Mouse (Mus musculus): ENCODE measurements around the gene Syn2. TPM values are rescaled to one million over a fixed set of nuclear protein-coding genes. Genes with fewer than 3 reads are reported as not detected.
A peak's percentile ranks its signal among the peaks of the same experiment; 100 is the strongest.

Gene Syn2
- polyA plus RNA-seq, 1 experiment from 2014 or later, result 33.7 TPM

GRCm38 (mm10) chr6:115279639-115280038 lies 144.9 kb downstream of the Syn2 start:
- Histone ChIP-seq H3K36me3 (no peaks in the 10 kb centered on the region; the same call in 1 of the 2 replicates), H3K9ac (no peak overlapping the region), H3K9me3 (no peaks in the 10 kb centered on the region), H3K27ac (replicated peaks) (no peak overlapping the region), H3K4me3 (no peak overlapping the region), H3K27me3 (no peaks in the 10 kb centered on the region), H3K4me2 (no peak overlapping the region), H3K4me1 (replicated peaks) (no peaks in the 10 kb centered on the region)
- WGBS, result 66% methylated on average over 2 of the region's 2 CpGs
- no peak for ATAC-seq (ENCODE audit: low read depth)

GRCm38 (mm10) chr6:115284153-115284552 lies 149.5 kb downstream of the Syn2 start:
- no peaks in the 10 kb centered on the region; the same call in 1 of the 2 replicates for H3K36me3 ChIP-seq
- no peaks in the 10 kb centered on the region for H3K9me3 ChIP-seq
- no peak overlapping the region for H3K27ac ChIP-seq (replicated peaks)
- WGBS, result 96% methylated on average over 2 of the region's 2 CpGs
- no peak overlapping the region for H3K4me2 ChIP-seq
- ATAC-seq (ENCODE audit: low read depth), result no peak
- H3K27me3 ChIP-seq, result no peaks in the 10 kb centered on the region
- H3K4me1 ChIP-seq (replicated peaks), result no peaks in the 10 kb centered on the region
- H3K4me3 ChIP-seq, result no peak overlapping the region
- no peak overlapping the region for H3K9ac ChIP-seq

- no peaks in the 10 kb centered on the region; the same call in 1 of the 2 replicates for H3K36me3 ChIP-seq
- 82% methylated on average over 6 of the region's 6 CpGs for WGBS
- H3K4me2 ChIP-seq, result no peak overlapping the region
- no peak overlapping the region for H3K4me3 ChIP-seq
- no peak for ATAC-seq (ENCODE audit: low read depth)
- no peak overlapping the region for H3K27ac ChIP-seq (replicated peaks)
- no peaks in the 10 kb centered on the region for H3K27me3 ChIP-seq
- no peaks in the 10 kb centered on the region for H3K4me1 ChIP-seq (replicated peaks)
- no peaks in the 10 kb centered on the region for H3K9me3 ChIP-seq
- H3K9ac ChIP-seq, result no peak overlapping the region
Measured at GRCm38 (mm10) chr6:115286441-115286840, 151.7 kb downstream of the Syn2 start.

- H3K4me3 ChIP-seq, result no peak overlapping the region
- ATAC-seq (ENCODE audit: low read depth), result no peak
- H3K9me3 ChIP-seq, result no peaks in the 10 kb centered on the region
- no peak overlapping the region for H3K4me2 ChIP-seq
- H3K27ac ChIP-seq (replicated peaks), result no peak overlapping the region
- H3K4me1 ChIP-seq (replicated peaks), result no peaks in the 10 kb centered on the region
- no peaks in the 10 kb centered on the region for H3K36me3 ChIP-seq
- no peaks in the 10 kb centered on the region for H3K27me3 ChIP-seq
- no peak overlapping the region for H3K9ac ChIP-seq
- WGBS, result 89% methylated on average over 3 of the region's 3 CpGs
Measured at GRCm38 (mm10) chr6:115288223-115288622, 153.5 kb downstream of the Syn2 start.

GRCm38 (mm10) chr6:115290561-115290960 lies 155.9 kb downstream of the Syn2 start:
- Histone ChIP-seq H3K4me2 (no peak overlapping the region), H3K27me3 (no peaks in the 10 kb centered on the region), H3K9me3 (no peaks in the 10 kb centered on the region), H3K27ac (replicated peaks) (no peak overlapping the region), H3K36me3 (no peaks in the 10 kb centered on the region), H3K4me3 (no peak overlapping the region), H3K4me1 (replicated peaks) (no peaks in the 10 kb centered on the region), H3K9ac (no peak overlapping the region)
- no peak for ATAC-seq (ENCODE audit: low read depth)
- WGBS, result 56% methylated on average over 5 of the region's 5 CpGs

GRCm38 (mm10) chr6:115291068-115291467 lies 156.4 kb downstream of the Syn2 start:
- no peaks in the 10 kb centered on the region for H3K4me1 ChIP-seq (replicated peaks)
- 84% methylated on average over 2 of the region's 2 CpGs for WGBS
- no peak overlapping the region for H3K4me3 ChIP-seq

GRCm38 (mm10) chr6:115291823-115292222 lies 157.1 kb downstream of the Syn2 start:
- Histone ChIP-seq H3K4me1 (replicated peaks) (no peaks in the 10 kb centered on the region), H3K27me3 (no peaks in the 10 kb centered on the region), H3K27ac (replicated peaks) (no peak overlapping the region), H3K9ac (no peak overlapping the region), H3K4me2 (no peak overlapping the region), H3K4me3 (no peak overlapping the region), H3K36me3 (no peaks in the 10 kb centered on the region), H3K9me3 (no peaks in the 10 kb centered on the region)
- WGBS, result 93% methylated on average over 6 of the region's 6 CpGs
- no peak for ATAC-seq (ENCODE audit: low read depth)

More at GRCm38 (mm10) chr6:115291068-115291467, 156.4 kb downstream of the Syn2 start:
- H3K9ac ChIP-seq, result no peak overlapping the region
- H3K4me2 ChIP-seq, result no peak overlapping the region
- no peak for ATAC-seq (ENCODE audit: low read depth)
- no peaks in the 10 kb centered on the region for H3K36me3 ChIP-seq
- no peak overlapping the region for H3K27ac ChIP-seq (replicated peaks)
- H3K27me3 ChIP-seq, result no peaks in the 10 kb centered on the region
- H3K9me3 ChIP-seq, result no peaks in the 10 kb centered on the region

- no peaks in the 10 kb centered on the region for H3K9me3 ChIP-seq
- no peaks in the 10 kb centered on the region for H3K36me3 ChIP-seq
- H3K4me3 ChIP-seq, result no peak overlapping the region
- H3K27ac ChIP-seq (replicated peaks), result no peak overlapping the region
- H3K27me3 ChIP-seq, result no peaks in the 10 kb centered on the region
- no peak overlapping the region for H3K4me2 ChIP-seq
- ATAC-seq (ENCODE audit: low read depth), result no peak
- 67% methylated on average over 6 of the region's 6 CpGs for WGBS
- no peak overlapping the region for H3K9ac ChIP-seq
- H3K4me1 ChIP-seq (replicated peaks), result no peaks in the 10 kb centered on the region
Measured at GRCm38 (mm10) chr6:115292621-115293020, 157.9 kb downstream of the Syn2 start.

GRCm38 (mm10) chr6:115293877-115294276 lies 159.2 kb downstream of the Syn2 start:
- H3K4me1 ChIP-seq (replicated peaks), result no peaks in the 10 kb centered on the region
- H3K36me3 ChIP-seq, result no peaks in the 10 kb centered on the region
- no peaks in the 10 kb centered on the region for H3K9me3 ChIP-seq
- no peaks in the 10 kb centered on the region for H3K27me3 ChIP-seq
- no peak overlapping the region for H3K9ac ChIP-seq
- no peak overlapping the region for H3K4me3 ChIP-seq
- no peak overlapping the region for H3K4me2 ChIP-seq
- ATAC-seq (ENCODE audit: low read depth), result no peak
- 74% methylated on average over 2 of the region's 2 CpGs for WGBS
- H3K27ac ChIP-seq (replicated peaks), result no peak overlapping the region

- WGBS, result 76% methylated on average over 2 of the region's 2 CpGs
- H3K27me3 ChIP-seq, result no peaks in the 10 kb centered on the region
- H3K4me2 ChIP-seq, result no peak overlapping the region
- no peak overlapping the region for H3K27ac ChIP-seq (replicated peaks)
- no peaks in the 10 kb centered on the region for H3K9me3 ChIP-seq
- H3K36me3 ChIP-seq, result no peaks in the 10 kb centered on the region
- H3K9ac ChIP-seq, result no peak overlapping the region
- no peak overlapping the region for H3K4me3 ChIP-seq
- H3K4me1 ChIP-seq (replicated peaks), result no peaks in the 10 kb centered on the region
- no peak for ATAC-seq (ENCODE audit: low read depth)
Measured at GRCm38 (mm10) chr6:115307134-115307533, 172.4 kb downstream of the Syn2 start.

- Histone ChIP-seq H3K4me2 (peak overlapping the region; percentile 29; the same call in 1 of the 2 replicates), H3K4me1 (replicated peaks) (no peaks in the 10 kb centered on the region), H3K9ac (peak overlapping the region; percentile 41; the same call in 1 of the 2 replicates), H3K9me3 (no peaks in the 10 kb centered on the region), H3K27me3 (no peaks in the 10 kb centered on the region), H3K27ac (replicated peaks) (no peak overlapping the region; the same call in 1 of the 2 replicates), H3K36me3 (no peaks in the 10 kb centered on the region), H3K4me3 (peak overlapping the region; percentile 12; the same call in 1 of the 2 replicates)
- ATAC-seq (ENCODE audit: low read depth), result no peak
- 58% methylated on average over 12 of the region's 12 CpGs for WGBS
Measured at GRCm38 (mm10) chr6:115312780-115313179, 178.1 kb downstream of the Syn2 start.

GRCm38 (mm10) chr6:115313235-115313738 lies 178.6 kb downstream of the Syn2 start:
- Histone ChIP-seq H3K4me1 (replicated peaks) (no peaks in the 10 kb centered on the region), H3K27ac (replicated peaks) (no peak overlapping the region), H3K36me3 (no peaks in the 10 kb centered on the region), H3K4me3 (no peak overlapping the region), H3K9ac (no peak overlapping the region), H3K9me3 (no peaks in the 10 kb centered on the region), H3K4me2 (no peak overlapping the region), H3K27me3 (no peaks in the 10 kb centered on the region)
- no peak for ATAC-seq (ENCODE audit: low read depth)
- 70% methylated on average over 9 of the region's 9 CpGs for WGBS

- no peaks in the 10 kb centered on the region for H3K9me3 ChIP-seq
- no peak overlapping the region for H3K4me2 ChIP-seq
- H3K36me3 ChIP-seq, result no peaks in the 10 kb centered on the region
- no peaks in the 10 kb centered on the region for H3K4me1 ChIP-seq (replicated peaks)
- H3K27me3 ChIP-seq, result no peaks in the 10 kb centered on the region
- WGBS, result 72% methylated on average over 7 of the region's 7 CpGs
- H3K27ac ChIP-seq (replicated peaks), result no peak overlapping the region
- no peak overlapping the region for H3K4me3 ChIP-seq
- no peak for ATAC-seq (ENCODE audit: low read depth)
- no peak overlapping the region for H3K9ac ChIP-seq
Measured at GRCm38 (mm10) chr6:115313910-115314309, 179.2 kb downstream of the Syn2 start.
